Mouse (Mus musculus) bone marrow, adult 2 months (tissue): ENCODE results near the gene Med24.

Source experiments
- CTCF ChIP-seq: fragments of 200-500 bp; IDR thresholded peaks from 2 replicates; pipeline ENCODE4 v1.5.1; 2011; ENCODE audit warnings: low read length, control low read depth; ENCODE audit not compliant: control insufficient read depth, insufficient read depth
- POLR2A ChIP-seq: fragments of 200-500 bp; IDR thresholded peaks from 2 replicates; pipeline ENCODE4 v1.6.1; 2011; ENCODE audit warnings: low read depth, mild to moderate bottlenecking, control low read depth, low read length, borderline replicate concordance; ENCODE audit not compliant: control insufficient read depth

- TF ChIP-seq CTCF, result no peak
- TF ChIP-seq POLR2A, result no peak
Observed at GRCm38 (mm10) chr11:98708282-98708956, 20.8 kb downstream of the Med24 start.
